Mouse (Mus musculus) midbrain, embryonic 10.5 days (tissue): Measurements from ENCODE around the gene Kctd2. TPM values are rescaled to one million over a fixed set of nuclear protein-coding genes. Genes with fewer than 3 reads are reported as not detected.
"Not testable (repeated sequence)": the region's sequence is repeated elsewhere in the genome, so short reads cannot be mapped to it uniquely, and the experiment has no call there.

Experiments used
- DNase-seq: peaks from one replicate; pipeline ENCODE4 v3.0.0-alpha.2; 2017; ENCODE audit warnings: low spot score
- H3K27ac ChIP-seq: fragments of 300-500 bp; sonication (generic); replicated peaks from 2 replicates; pipeline ENCODE4 v1.5.1; 2016; ENCODE audit warnings: mild to moderate bottlenecking
- H3K27me3 ChIP-seq: fragments of 300-500 bp; sonication (generic); 2 replicates; pipeline ENCODE4 v1.6.1; 2016; ENCODE audit warnings: low read depth, mild to moderate bottlenecking; ENCODE audit not compliant: poor library complexity, severe bottlenecking
- H3K36me3 ChIP-seq: fragments of 300-500 bp; sonication (generic); 2 replicates; pipeline ENCODE4 v1.6.1; 2016; ENCODE audit warnings: mild to moderate bottlenecking, moderate library complexity
- H3K4me1 ChIP-seq: fragments of 300-500 bp; sonication (generic); 2 replicates; pipeline ENCODE4 v1.6.1; 2016
- H3K4me3 ChIP-seq: fragments of 300-500 bp; sonication (generic); 2 replicates; pipeline ENCODE4 v1.5.1; 2016; ENCODE audit warnings: mild to moderate bottlenecking, moderate library complexity
- H3K9me3 ChIP-seq: fragments of 300-500 bp; sonication (generic); replicated peaks from 2 replicates; pipeline ENCODE4 v1.6.1; 2016; ENCODE audit warnings: mild to moderate bottlenecking
- WGBS: fragments of 180-500 bp; shearing (Covaris S2); methylation state at CpG from one replicate; pipeline ENCODE4 v1.1.7; 2016; 5-methylcytosine and 5-hydroxymethylcytosine counted together
- polyA plus RNA-seq: library from polyadenylated mRNA; unstranded; fragments of >200 nt; fragmentation: Nextera tagmentation; extraction: Ambion mirVana; gene quantifications from 2 replicates; pipeline ENCODE4 v1.2.1, GENCODE M21; 2016

Gene Kctd2
- polyA plus RNA-seq, 1 experiment from 2014 or later: 9.9 TPM

DNA sequence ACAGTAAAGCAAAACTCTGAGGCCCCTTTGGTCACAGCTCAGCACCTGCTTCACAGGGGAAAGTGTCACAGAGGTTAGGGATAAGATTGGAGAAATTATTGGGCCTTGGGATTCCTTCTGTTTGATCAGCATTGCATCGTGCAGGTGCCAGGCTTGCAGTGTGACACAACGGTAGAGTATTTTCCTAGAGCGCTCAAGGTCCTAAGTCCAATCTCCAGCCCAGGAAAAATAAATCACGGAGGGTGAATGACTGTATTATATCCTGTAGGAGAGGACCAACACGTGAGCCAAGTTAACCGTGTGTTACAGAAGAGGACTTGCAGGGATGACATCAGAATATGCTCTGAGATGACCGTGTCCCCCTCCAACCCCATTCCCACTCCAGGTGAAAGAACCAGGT, 30.2 kb downstream of the Kctd2 start:
- H3K4me1 ChIP-seq: peaks cover 24% of the 10 kb centered on the region
- DNase-seq: no peak
- WGBS: 92% methylated on average over 7 of the region's 7 CpGs
- no peak overlapping the region for H3K4me3 ChIP-seq
- H3K36me3 ChIP-seq: no peaks in the 10 kb centered on the region
- H3K27me3 ChIP-seq: no peaks in the 10 kb centered on the region
- no peaks in the 10 kb centered on the region for H3K9me3 ChIP-seq
- no peak overlapping the region for H3K27ac ChIP-seq

DNA sequence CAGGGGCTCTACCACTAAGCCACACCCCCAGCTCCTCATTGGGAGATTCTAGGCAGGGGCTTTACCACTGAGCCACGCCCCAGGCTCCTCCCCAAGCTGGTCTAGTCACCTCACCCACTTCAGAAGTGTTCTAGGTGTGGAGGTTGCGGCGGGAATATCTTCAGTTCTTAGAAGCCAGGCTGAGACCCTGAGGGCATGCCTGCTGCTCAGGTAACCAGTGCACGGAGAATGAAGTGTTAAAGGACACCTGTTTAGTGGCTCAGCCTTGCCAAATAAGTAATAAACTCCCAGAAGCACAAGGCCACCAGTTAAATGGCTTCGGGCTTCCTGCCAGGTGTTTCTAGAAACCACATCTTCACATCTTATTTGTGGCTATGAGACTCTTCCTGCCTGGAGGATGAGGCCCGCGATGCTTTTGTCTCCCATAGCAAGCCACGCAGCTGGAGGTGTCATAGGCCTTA, 31.9 kb downstream of the Kctd2 start:
- no peak overlapping the region for H3K4me3 ChIP-seq
- H3K27me3 ChIP-seq: no peaks in the 10 kb centered on the region
- peaks cover 24% of the 10 kb centered on the region for H3K4me1 ChIP-seq
- H3K9me3 ChIP-seq: no peaks in the 10 kb centered on the region
- no peaks in the 10 kb centered on the region for H3K36me3 ChIP-seq
- no peak for DNase-seq
- no peak overlapping the region for H3K27ac ChIP-seq
- 88% methylated on average over 8 of the region's 8 CpGs for WGBS

DNA sequence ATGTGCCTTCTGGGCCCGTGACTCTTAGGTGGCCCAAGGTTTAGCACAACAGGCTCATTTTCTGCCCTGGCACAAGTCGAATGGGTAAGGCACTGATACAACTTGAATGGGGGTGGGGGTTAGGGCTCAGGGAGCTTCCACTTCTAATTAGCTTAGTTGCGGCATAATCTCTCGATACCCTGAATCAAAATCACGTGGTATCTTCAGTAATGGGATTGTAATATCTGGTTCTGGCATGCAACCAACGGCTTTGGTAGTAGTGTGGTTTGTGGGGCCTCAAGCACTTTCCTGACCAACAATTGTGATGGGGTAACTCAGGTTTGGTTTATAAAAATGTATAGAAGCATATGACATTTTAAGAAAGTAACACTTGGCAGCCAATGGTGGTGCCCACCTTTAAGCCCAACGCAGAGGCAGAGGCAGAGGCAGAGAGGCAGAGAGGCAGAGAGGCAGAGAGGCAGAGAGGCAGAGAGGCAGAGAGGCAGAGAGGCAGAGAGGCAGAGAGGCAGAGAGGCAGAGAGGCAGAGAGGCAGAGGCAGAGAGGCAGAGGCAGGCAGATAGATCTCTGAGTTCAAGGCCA, 32.4 kb downstream of the Kctd2 start:
- Histone ChIP-seq H3K9me3 (no peaks in the 10 kb centered on the region), H3K4me3 (no peak overlapping the region), H3K27me3 (no peaks in the 10 kb centered on the region), H3K27ac (no peak overlapping the region), H3K36me3 (no peaks in the 10 kb centered on the region), H3K4me1 (peaks cover 27% of the 10 kb centered on the region)
- DNase-seq: no peak
- 86% methylated on average over 7 of the region's 7 CpGs for WGBS

DNA sequence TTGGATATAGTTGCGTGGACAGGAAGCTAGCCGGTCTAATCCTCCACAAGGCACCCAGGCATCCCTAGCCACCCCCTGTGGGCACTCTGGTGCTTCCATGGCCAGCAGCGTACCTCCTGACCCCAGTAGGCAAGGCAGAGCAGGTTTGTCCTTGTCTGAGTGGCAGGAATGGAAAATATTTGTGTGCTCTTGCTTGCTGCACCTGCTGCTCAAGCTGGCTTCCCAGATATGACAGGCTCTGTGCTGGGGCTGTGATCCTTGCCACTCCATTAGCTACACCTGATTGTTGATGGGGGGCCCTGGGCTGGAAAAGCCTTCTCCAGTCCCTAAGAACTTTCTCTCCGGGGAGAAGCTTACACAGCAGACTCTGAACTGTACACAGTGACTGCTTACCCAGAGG, 33.4 kb downstream of the Kctd2 start:
- Histone ChIP-seq H3K4me1 (peaks cover 27% of the 10 kb centered on the region), H3K36me3 (no peaks in the 10 kb centered on the region), H3K4me3 (no peak overlapping the region), H3K27me3 (no peaks in the 10 kb centered on the region), H3K27ac (no peak overlapping the region), H3K9me3 (no peaks in the 10 kb centered on the region)
- WGBS: 73% methylated on average over 4 of the region's 4 CpGs
- no peak for DNase-seq

DNA sequence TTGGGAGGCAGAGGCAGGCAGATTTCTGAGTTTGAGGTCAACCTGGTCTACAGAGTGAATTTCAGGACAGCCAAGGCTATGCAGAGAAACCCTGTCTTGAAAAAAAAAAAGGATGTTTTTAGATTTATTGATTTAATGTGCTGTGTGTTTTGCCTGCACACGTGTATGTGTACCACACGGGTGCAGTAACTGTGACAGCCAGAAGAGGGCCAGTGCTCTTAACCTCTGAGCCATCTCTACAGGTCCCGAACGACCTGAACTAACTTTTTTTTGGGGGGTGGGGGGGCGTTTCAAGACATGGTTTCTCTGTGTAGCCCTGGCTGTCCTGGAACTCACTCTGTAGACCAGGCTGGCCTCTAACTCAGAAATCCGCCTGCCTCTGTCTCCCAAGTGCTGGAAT, 34.9 kb downstream of the Kctd2 start:
- not testable (repeated sequence) for H3K36me3 ChIP-seq, H3K27me3 ChIP-seq, H3K27ac ChIP-seq, DNase-seq, H3K9me3 ChIP-seq, H3K4me3 ChIP-seq
- 86% methylated on average over 6 of the region's 6 CpGs for WGBS
- H3K4me1 ChIP-seq: peaks cover 12% of the 10 kb centered on the region

DNA sequence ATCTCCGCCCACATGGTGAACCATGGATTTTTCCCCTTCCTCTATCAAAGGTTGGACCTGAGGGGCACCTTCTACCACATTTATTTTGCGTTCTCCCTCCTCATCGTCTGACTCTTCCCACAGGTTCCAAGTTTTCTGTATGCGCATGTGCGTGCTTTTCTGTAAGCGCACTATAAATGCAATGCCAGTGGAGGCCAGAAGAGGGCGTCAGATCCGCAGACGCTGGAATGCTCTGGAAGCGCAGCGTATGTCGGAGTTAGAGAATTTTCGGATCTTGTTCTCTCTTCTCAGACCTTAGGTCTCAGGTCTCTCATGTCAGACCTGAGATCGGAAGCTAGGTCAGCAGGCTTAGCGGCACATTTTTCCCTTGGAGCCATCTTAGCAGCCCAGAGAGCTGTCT, 35.7 kb downstream of the Kctd2 start:
- Histone ChIP-seq H3K4me3 (no peak overlapping the region), H3K27me3 (no peaks in the 10 kb centered on the region), H3K27ac (no peak overlapping the region), H3K4me1 (peaks cover 12% of the 10 kb centered on the region), H3K36me3 (no peaks in the 10 kb centered on the region), H3K9me3 (no peaks in the 10 kb centered on the region)
- no peak for DNase-seq
- WGBS: 87% methylated on average over 15 of the region's 15 CpGs

DNA sequence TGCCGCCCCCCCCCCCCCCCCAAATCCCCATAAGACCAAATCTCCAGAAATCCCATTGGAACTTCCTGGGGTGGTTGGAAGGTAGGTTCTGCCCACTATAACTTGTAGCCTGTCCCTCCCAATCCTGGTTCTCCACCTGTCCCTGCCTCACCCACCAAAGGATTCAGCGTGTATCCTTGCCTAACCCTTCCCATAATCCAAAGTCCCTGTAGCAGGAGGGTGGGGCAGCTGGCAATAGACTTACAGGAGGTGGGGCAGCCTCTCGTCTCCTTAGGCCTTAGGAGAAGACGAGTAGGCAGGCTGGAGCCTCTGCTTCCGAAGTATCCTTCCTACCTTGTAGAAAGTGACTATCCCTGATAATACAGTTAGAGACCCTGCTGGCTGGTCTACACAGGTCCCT, 36.3 kb downstream of the Kctd2 start:
- Histone ChIP-seq H3K27me3 (no peaks in the 10 kb centered on the region), H3K4me1 (peaks cover 15% of the 10 kb centered on the region), H3K36me3 (no peaks in the 10 kb centered on the region), H3K4me3 (no peak overlapping the region), H3K27ac (no peak overlapping the region), H3K9me3 (no peaks in the 10 kb centered on the region)
- 94% methylated on average over 5 of the region's 5 CpGs for WGBS
- DNase-seq: no peak

DNA sequence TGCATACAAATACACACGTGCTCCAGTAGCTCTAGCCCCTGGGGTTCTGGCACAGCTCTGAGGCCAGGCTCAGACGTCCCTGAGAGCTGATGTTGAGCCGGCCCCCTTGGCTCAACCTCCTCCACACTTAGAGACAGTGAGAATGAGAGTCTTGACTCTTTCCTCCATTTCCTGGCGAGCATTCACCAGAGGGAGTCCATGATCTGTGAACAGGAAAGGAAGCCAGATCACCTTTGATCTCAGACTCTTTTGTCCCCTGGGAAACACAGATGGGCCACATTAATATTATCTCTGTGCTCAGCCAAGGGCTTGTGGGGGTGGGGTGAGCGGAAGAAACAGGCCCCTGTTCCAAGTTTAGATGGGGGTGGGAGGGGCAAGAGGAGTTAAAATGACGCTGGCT, 37.5 kb downstream of the Kctd2 start:
- no peak for DNase-seq
- no peak overlapping the region for H3K27ac ChIP-seq
- 50% methylated on average over 6 of the region's 6 CpGs for WGBS

DNA sequence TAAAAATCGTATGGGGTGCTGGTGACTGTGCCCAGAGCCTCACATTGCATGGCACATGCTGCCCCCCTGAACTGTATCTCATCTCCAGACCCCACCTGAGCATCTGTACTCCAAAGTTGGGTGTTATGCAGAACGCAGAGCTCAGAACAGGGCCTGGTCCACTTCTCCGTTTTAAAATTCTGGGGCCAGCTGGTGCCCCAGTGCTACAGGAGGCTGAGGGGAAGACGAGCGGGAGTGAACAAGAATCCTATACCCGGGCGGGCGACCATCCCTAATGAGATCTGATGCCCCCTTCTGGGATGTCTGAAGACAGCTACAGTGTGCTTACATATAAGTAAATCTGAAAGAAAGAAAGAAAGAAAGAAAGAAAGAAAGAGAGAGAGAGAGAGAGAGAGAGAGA, 41.0 kb downstream of the Kctd2 start:
- 16% methylated on average over 8 of the region's 8 CpGs for WGBS
- DNase-seq: no peak
- no peak overlapping the region for H3K4me3 ChIP-seq
- 0 out of 2 replicates have a peak, but pooled peaks cover 10% of the 10 kb centered on the region for H3K27me3 ChIP-seq
- no peaks in the 10 kb centered on the region for H3K36me3 ChIP-seq
- H3K27ac ChIP-seq: no peak overlapping the region
- no peaks in the 10 kb centered on the region for H3K9me3 ChIP-seq
- peaks cover 15% of the 10 kb centered on the region for H3K4me1 ChIP-seq

More for the DNA sequence above, 37.5 kb downstream of the Kctd2 start:
- no peaks in the 10 kb centered on the region for H3K36me3 ChIP-seq
- H3K27me3 ChIP-seq: 0 out of 2 replicates have a peak, but pooled peaks cover 4% of the 10 kb centered on the region
- no peak overlapping the region for H3K4me3 ChIP-seq
- H3K9me3 ChIP-seq: no peaks in the 10 kb centered on the region
- H3K4me1 ChIP-seq: peaks cover 15% of the 10 kb centered on the region

DNA sequence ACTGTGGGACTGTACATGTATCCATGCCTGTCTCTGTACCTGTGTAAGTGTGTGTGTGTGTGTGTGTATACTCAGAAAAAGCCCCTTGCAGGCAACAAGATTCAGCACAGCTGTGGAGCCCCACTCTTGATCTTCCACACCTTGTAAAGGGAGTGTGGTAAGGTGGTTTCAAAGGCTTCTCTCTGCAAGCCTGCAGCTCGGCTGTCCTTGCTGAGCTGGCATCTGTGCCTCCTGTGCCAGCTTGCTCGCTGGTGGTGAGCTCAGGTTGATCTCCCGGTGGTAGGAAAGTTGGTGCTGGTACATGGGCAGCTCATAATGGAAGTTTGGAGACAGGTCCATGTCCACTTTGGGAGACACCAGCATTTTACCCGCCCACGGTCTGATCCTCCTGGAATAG, 41.9 kb downstream of the Kctd2 start:
- Histone ChIP-seq H3K27me3 (0 out of 2 replicates have a peak, but pooled peaks cover 10% of the 10 kb centered on the region), H3K9me3 (no peaks in the 10 kb centered on the region), H3K4me1 (peaks cover 18% of the 10 kb centered on the region), H3K4me3 (no peak overlapping the region), H3K36me3 (no peaks in the 10 kb centered on the region), H3K27ac (no peak overlapping the region; the same call in 1 of the 2 replicates)
- 78% methylated on average over 5 of the region's 5 CpGs for WGBS
- no peak for DNase-seq

DNA sequence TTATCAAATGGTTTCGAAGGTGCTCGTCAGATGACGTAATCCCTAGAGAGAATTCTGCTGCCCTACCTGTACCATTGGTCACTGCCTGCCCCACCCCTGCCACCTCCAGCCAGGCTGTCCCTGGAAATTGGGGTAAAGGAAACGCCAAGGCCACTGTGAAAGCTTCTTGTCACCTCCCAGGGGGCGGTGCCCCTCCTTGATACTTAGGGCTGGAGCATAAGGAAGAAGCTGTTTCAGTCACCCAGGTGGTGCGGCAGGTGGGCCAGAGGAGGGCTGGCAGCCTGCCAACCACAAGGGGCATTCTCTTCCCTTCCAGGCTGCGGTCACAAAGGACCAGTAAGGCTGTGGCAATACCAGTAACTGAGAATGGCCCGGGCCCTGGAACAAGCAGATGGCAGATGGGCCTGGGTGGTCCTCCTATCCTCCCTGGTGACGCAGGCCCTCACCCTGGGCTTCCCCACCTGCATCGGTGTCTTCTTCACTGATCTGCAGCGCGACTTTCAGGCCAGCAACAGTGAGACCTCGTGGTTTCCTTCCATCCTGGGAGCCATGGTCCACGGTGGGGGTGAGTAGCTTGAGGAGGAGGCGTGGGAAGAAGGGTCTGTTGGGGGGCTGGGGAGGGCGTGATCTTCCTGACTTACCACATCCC, 42.4 kb downstream of the Kctd2 start, which contains the start of gene Slc16a5:
TSS of gene Slc16a5 (plus strand) at position 232 of the 649 bp plus-strand sequence.
- peak within 1 kb of the TSS; percentile 6; the same call in 1 of the 2 replicates for H3K27ac ChIP-seq
- WGBS: 81% methylated on average over 16 of the region's 16 CpGs
- no peaks in the 10 kb centered on the region for H3K9me3 ChIP-seq
- H3K4me1 ChIP-seq: peaks cover 20% of the 10 kb centered on the region
- H3K4me3 ChIP-seq: no peak within 1 kb of the TSS
- DNase-seq: no peak
- H3K36me3 ChIP-seq: no peaks in the 10 kb centered on the region
- H3K27me3 ChIP-seq: 0 out of 2 replicates have a peak, but pooled peaks cover 10% of the 10 kb centered on the region

DNA sequence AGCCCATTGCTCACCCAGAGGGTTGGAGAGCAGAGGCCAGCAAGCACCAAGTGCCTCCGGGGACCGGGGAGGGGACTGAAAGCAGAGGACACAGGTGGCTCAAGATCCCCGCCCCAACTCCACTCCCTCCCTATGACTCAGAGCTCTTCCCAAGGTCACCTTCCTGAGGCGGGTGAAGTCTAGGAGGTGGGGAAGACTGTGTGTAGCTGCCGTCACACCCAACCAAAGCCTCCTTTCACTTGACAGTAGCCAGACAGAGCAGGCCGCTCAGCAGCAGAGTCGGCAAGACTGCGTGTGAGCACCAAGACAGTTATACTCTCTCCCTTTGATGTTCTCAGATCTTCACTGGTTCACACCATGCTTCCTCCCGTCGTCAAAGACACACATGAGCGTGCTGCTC, 43.5 kb downstream of the Kctd2 start:
- no peaks in the 10 kb centered on the region for H3K9me3 ChIP-seq
- H3K27me3 ChIP-seq: 0 out of 2 replicates have a peak, but pooled peaks cover 10% of the 10 kb centered on the region
- no peaks in the 10 kb centered on the region for H3K36me3 ChIP-seq
- no peak overlapping the region for H3K4me3 ChIP-seq
- no peak for DNase-seq
- peaks cover 16% of the 10 kb centered on the region for H3K4me1 ChIP-seq
- H3K27ac ChIP-seq: no peak overlapping the region
- WGBS: 83% methylated on average over 11 of the region's 11 CpGs

DNA sequence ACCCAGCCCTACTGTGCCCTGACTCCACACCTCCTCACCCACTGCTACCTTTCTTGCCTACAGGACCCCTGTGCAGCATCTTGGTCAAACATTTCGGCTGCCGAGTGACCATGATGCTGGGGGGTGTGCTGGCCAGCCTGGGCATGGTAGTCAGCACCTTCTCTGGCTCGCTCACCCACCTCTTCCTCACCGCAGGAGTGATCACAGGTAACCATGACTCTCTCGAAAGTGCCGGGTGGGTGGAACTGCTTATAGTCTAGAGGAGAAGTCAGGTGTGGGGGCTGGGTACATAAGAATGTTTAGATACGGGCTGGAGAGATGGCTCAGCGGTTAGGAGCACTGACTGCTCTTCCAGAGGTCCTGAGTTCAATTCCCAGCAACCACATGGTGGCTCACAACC, 44.9 kb downstream of the Kctd2 start:
- H3K4me3 ChIP-seq: no peak overlapping the region
- 0 out of 2 replicates have a peak, but pooled peaks cover 10% of the 10 kb centered on the region for H3K27me3 ChIP-seq
- no peaks in the 10 kb centered on the region for H3K36me3 ChIP-seq
- peaks cover 16% of the 10 kb centered on the region for H3K4me1 ChIP-seq
- no peaks in the 10 kb centered on the region for H3K9me3 ChIP-seq
- 89% methylated on average over 8 of the region's 8 CpGs for WGBS
- no peak overlapping the region for H3K27ac ChIP-seq
- no peak for DNase-seq
